Mouse (Mus musculus) CH12.LX (cell line): Measurements from ENCODE around the gene Dnm1. TPM values are rescaled to one million over a fixed set of nuclear protein-coding genes. Genes with fewer than 3 reads are reported as not detected.

Source experiments
- DNase-seq: peaks from one replicate; pipeline ENCODE4 v3.0.0-alpha.2; 2013; ENCODE audit errors: extremely low read depth
- H3K27ac ChIP-seq: 2 replicates; pipeline ENCODE4 v1.5.1; 2012; ENCODE audit warnings: low read depth, mild to moderate bottlenecking, control low read depth, moderate library complexity; ENCODE audit not compliant: insufficient read depth
- H3K27me3 ChIP-seq: replicated peaks from 2 replicates; pipeline ENCODE3; 2012; ENCODE audit warnings: inconsistent platforms
- H3K36me3 ChIP-seq, 2 experiments: replicated peaks in 1 of 2; 2 replicates each; pipeline versions ENCODE3 to v1.6.1; 2012; ENCODE audit warnings: inconsistent platforms in 1 of 2, low read length in 1 of 2, mild to moderate bottlenecking in 1 of 2, mixed read lengths in 1 of 2, moderate library complexity in 1 of 2; ENCODE audit not compliant: control insufficient read depth in 1 of 2, insufficient read depth in 1 of 2
- H3K4me1 ChIP-seq, 2 experiments: 2 replicates each; pipeline ENCODE4 v1.6.1; 2012; ENCODE audit warnings: inconsistent platforms in 1 of 2, moderate library complexity in 1 of 2; ENCODE audit not compliant: insufficient read depth in 2 of 2, control insufficient read depth in 1 of 2
- H3K4me2 ChIP-seq: 2 replicates; pipeline ENCODE4 v1.6.1; 2012; ENCODE audit warnings: low read depth, mild to moderate bottlenecking, control low read depth; ENCODE audit not compliant: poor library complexity, insufficient read depth, severe bottlenecking
- H3K4me3 ChIP-seq, 3 experiments: fragments of 150-350 bp in 1 of 3; sonication (generic) in 1 of 3; replicated peaks in 1 of 3; 2 replicates each; pipeline versions ENCODE3 to v1.5.1; 2011 to 2012; ENCODE audit warnings: low read depth in 2 of 3, low read length in 2 of 3, mild to moderate bottlenecking in 2 of 3, moderate library complexity in 2 of 3, control low read depth in 1 of 3, improper control_type of control experiment in 1 of 3, inconsistent platforms in 1 of 3, mixed read lengths in 1 of 3; ENCODE audit not compliant: poor library complexity in 1 of 3
- H3K79me2 ChIP-seq: replicated peaks from 2 replicates; pipeline ENCODE4 v1.6.1; 2012; ENCODE audit warnings: mild to moderate bottlenecking, moderate library complexity; ENCODE audit not compliant: control insufficient read depth, poor library complexity, insufficient read depth, severe bottlenecking; ENCODE audit errors: extremely low read depth
- H3K9ac ChIP-seq: 2 replicates; pipeline ENCODE4 v1.6.1; 2012; ENCODE audit warnings: low read depth, mild to moderate bottlenecking, control low read depth, moderate library complexity; ENCODE audit not compliant: insufficient read depth
- H3K9me3 ChIP-seq: replicated peaks from 2 replicates; pipeline ENCODE3; 2012; ENCODE audit warnings: low read length, inconsistent platforms, mixed read lengths
- BHLHE40 ChIP-seq: IDR thresholded peaks from 2 replicates; pipeline ENCODE4 v1.6.1; 2011; ENCODE audit warnings: mild to moderate bottlenecking, low read depth, low read length, improper control_type of control experiment
- CHD1 ChIP-seq: IDR thresholded peaks from 2 replicates; pipeline ENCODE4 v1.6.1; 2012; ENCODE audit warnings: low read depth, low read length, improper control_type of control experiment, inconsistent platforms
- CHD2 ChIP-seq: IDR thresholded peaks from 2 replicates; pipeline ENCODE4 v1.6.1; 2011; ENCODE audit warnings: low read length, improper control_type of control experiment
- CTCF ChIP-seq, 2 experiments: IDR thresholded peaks in 1 of 2; conservative IDR thresholded peaks in 1 of 2; 2 replicates each; pipeline ENCODE4 v1.5.1; 2011 to 2012; ENCODE audit warnings: low read depth in 2 of 2, low read length in 2 of 2, improper control_type of control experiment in 1 of 2, inconsistent platforms in 1 of 2, mild to moderate bottlenecking in 1 of 2, moderate library complexity in 1 of 2
- E2F4 ChIP-seq: IDR thresholded peaks from 2 replicates; pipeline ENCODE4 v1.6.1; 2011; ENCODE audit warnings: low read depth, low read length, improper control_type of control experiment; ENCODE audit not compliant: insufficient replicate concordance
- KAT2A ChIP-seq: IDR thresholded peaks from 2 replicates; pipeline ENCODE4 v1.6.1; 2012; ENCODE audit warnings: low read length, improper control_type of control experiment, inconsistent platforms; ENCODE audit not compliant: insufficient replicate concordance
- MAZ ChIP-seq: IDR thresholded peaks from 2 replicates; pipeline ENCODE4 v1.6.1; 2012; ENCODE audit warnings: low read depth, mild to moderate bottlenecking, inconsistent platforms, low read length, improper control_type of control experiment, moderate library complexity
- NRF1 ChIP-seq: IDR thresholded peaks from 2 replicates; pipeline ENCODE4 v1.6.1; 2014; ENCODE audit warnings: low read depth, mild to moderate bottlenecking, inconsistent platforms, low read length, improper control_type of control experiment, moderate library complexity
- PAX5 ChIP-seq: IDR thresholded peaks from 2 replicates; pipeline ENCODE4 v1.6.1; 2012; ENCODE audit warnings: low read length, inconsistent platforms, mixed read lengths
- POLR2A ChIP-seq: IDR thresholded peaks from 2 replicates; pipeline ENCODE4 v1.6.1; 2011; ENCODE audit warnings: low read depth, mild to moderate bottlenecking, improper control_type of control experiment, low read length
- POLR2AphosphoS2 ChIP-seq: IDR thresholded peaks from 2 replicates; pipeline ENCODE4 v1.6.1; 2011; ENCODE audit warnings: low read depth, low read length, improper control_type of control experiment
- RAD21 ChIP-seq: IDR thresholded peaks from 2 replicates; pipeline ENCODE4 v1.6.1; 2011; ENCODE audit warnings: low read depth, mild to moderate bottlenecking, low read length, improper control_type of control experiment, moderate library complexity
- SIN3A ChIP-seq: IDR thresholded peaks from 2 replicates; pipeline ENCODE4 v1.6.1; 2012; ENCODE audit warnings: low read length, improper control_type of control experiment, inconsistent platforms
- SMC3 ChIP-seq: IDR thresholded peaks from 2 replicates; pipeline ENCODE4 v1.6.1; 2011; ENCODE audit warnings: low read depth, low read length, improper control_type of control experiment
- TCF12 ChIP-seq: IDR thresholded peaks from 2 replicates; pipeline ENCODE4 v1.6.1; 2014; ENCODE audit warnings: low read depth, mild to moderate bottlenecking, inconsistent platforms, low read length, improper control_type of control experiment
- USF1 ChIP-seq: IDR thresholded peaks from 2 replicates; pipeline ENCODE4 v1.6.1; 2014; ENCODE audit warnings: low read depth, mild to moderate bottlenecking, inconsistent platforms, low read length, improper control_type of control experiment
- ZC3H11A ChIP-seq: IDR thresholded peaks from 2 replicates; pipeline ENCODE4 v1.6.1; 2012; ENCODE audit warnings: low read depth, mild to moderate bottlenecking, inconsistent platforms, low read length, improper control_type of control experiment
- ZMIZ1 ChIP-seq: IDR thresholded peaks from 2 replicates; pipeline ENCODE4 v1.6.1; 2012; ENCODE audit warnings: low read depth, mild to moderate bottlenecking, inconsistent platforms, low read length, improper control_type of control experiment
- dilution Hi-C: fragments of 300-500 bp; cut with MboI; formaldehyde crosslinking; loops from 2 replicates; pipeline ENCODE4 v1.14.3; 2020; ENCODE audit warnings: low sequenced_read_pairs; ENCODE audit not compliant: extremely low pct_unique_long_range_greater_than_20kb, extremely low pct_ligation_motif_present
- in situ Hi-C: fragments of 300-500 bp; cut with MboI; formaldehyde crosslinking; loops from 3 replicates; pipeline ENCODE4 v1.14.3; 2019; ENCODE audit warnings: low sequenced_read_pairs, low pct_ligation_motif_present, low pct_unique_long_range_greater_than_20kb, mixed read lengths
- polyA plus RNA-seq: library from polyadenylated mRNA; unstranded; fragments of >175 nt; gene quantifications from 2 replicates; pipeline ENCODE4 v1.2.1, GENCODE M21; 2012; ENCODE audit warnings: low read depth; ENCODE audit not compliant: insufficient read length
- total RNA-seq, 2 experiments: library from RNA; depleted of rRNA; stranded (reverse); fragments of 300-350 nt in 1 of 2; fragments of >200 nt in 1 of 2; gene quantifications; 2 replicates each; pipeline ENCODE4 v1.2.3; 2012 to 2014

Gene Dnm1
- total and polyA plus RNA-seq, 3 experiments, result 0.25 TPM; not detected in 2

- Histone ChIP-seq H3K36me3 (peaks cover 65 to 90% of the 10 kb centered on the region in 2 experiments), H3K4me1 (peaks cover 8 to 18% of the 10 kb centered on the region in 2 experiments), H3K9ac (no peak overlapping the region), H3K4me2 (no peak overlapping the region), H3K27me3 (no peaks in the 10 kb centered on the region), H3K27ac (no peak overlapping the region), H3K4me3 (no peak overlapping the region), H3K9me3 (no peaks in the 10 kb centered on the region), H3K79me2 (no peaks in the 10 kb centered on the region)
- no peak for DNase-seq
- in situ Hi-C loops (no loop called here), dilution Hi-C loops (no loop called here)
- TF ChIP-seq BHLHE40, result no peak
- TF ChIP-seq ZMIZ1, result no peak
- no peak for TF ChIP-seq USF1
- TF ChIP-seq E2F4, result no peak
Observed at GRCm38 (mm10) chr2:32305668-32306067, 47.5 kb downstream of the Dnm1 start.

GRCm38 (mm10) chr2:32304145-32304832 is 48.8 kb downstream of the Dnm1 start:
- no peak overlapping the region for H3K27ac ChIP-seq
- peaks cover 68 to 96% of the 10 kb centered on the region in 2 experiments for H3K36me3 ChIP-seq
- H3K9me3 ChIP-seq, result no peaks in the 10 kb centered on the region
- peak; percentile 51 for DNase-seq
- H3K4me3 ChIP-seq, result no peak overlapping the region
- no peak overlapping the region for H3K9ac ChIP-seq
- no peak overlapping the region for H3K4me2 ChIP-seq
- in situ Hi-C loops, result no loop called here
- no peak for TF ChIP-seq POLR2A
- no peak for TF ChIP-seq MAZ
- no peak for TF ChIP-seq SIN3A
- no peak for TF ChIP-seq USF1
- no peak for TF ChIP-seq ZC3H11A
- TF ChIP-seq NRF1, result no peak
- no peak for TF ChIP-seq PAX5
- TF ChIP-seq CTCF (conservative IDR thresholded peaks at IDR 0.05 in 1 of 2, IDR thresholded peaks at IDR 0.05 in 1 of 2; ENCODE audit: low read depth in 2 of 2, low read length in 2 of 2), result peak; percentile 52 to 72; a peak in 3 of 4 replicates
- no peak for TF ChIP-seq CHD2
- no peak for TF ChIP-seq CHD1
- no peak for TF ChIP-seq POLR2AphosphoS2
- no peak for TF ChIP-seq BHLHE40
- no peak for TF ChIP-seq KAT2A
- peak; percentile 56 for TF ChIP-seq RAD21
- no peak for TF ChIP-seq TCF12
- TF ChIP-seq SMC3, result peak; percentile 49
- H3K27me3 ChIP-seq, result no peaks in the 10 kb centered on the region
- no peaks in the 10 kb centered on the region for H3K79me2 ChIP-seq
- dilution Hi-C loops, result no loop called here
- H3K4me1 ChIP-seq, result peaks cover 0 to 9% of the 10 kb centered on the region in 2 experiments; a peak in 2 of 4 replicates
